Mouse (Mus musculus): ENCODE measurements around the gene Capzb.

- TF ChIP-seq POLR2A (IDR thresholded peaks at IDR 0.05; ENCODE audit: low read depth, low read length) (no peak), CTCF (IDR thresholded peaks at IDR 0.05; ENCODE audit: extremely low read depth, insufficient read depth, insufficient read length, insufficient replicate concordance) (no peak)
These were observed 28.6 kb upstream of the Capzb start for GRCm38 (mm10) chr4:139164082-139164481.

All from spleen, adult 2 months (tissue).